In genomic region chr17:73893207-73893606, GRCm38 (mm10) we compare ENCODE assay signal across 14 mouse cellular contexts. TPM values are rescaled to one million over a fixed set of nuclear protein-coding genes. Genes with fewer than 3 reads are reported as not detected.
DNase-seq lines count a peak whose midpoint lies in the region; ATAC-seq lines count a peak whose summit lies in the region.
"Had no signal": no experiment of that assay in that cellular context is flagged by ENCODE, and none has a peak within 500 bp of the region (broad histone marks: within the 10 kb centered on the region; RNA-seq: fewer than 3 reads in every experiment).

No protein-coding gene starts in this region.

- H3K27me3 ChIP-seq in forebrain, embryonic 10.5 days (ENCODE audit: poor library complexity, severe bottlenecking) = no peaks in the 10 kb centered on the region
- H3K27me3 ChIP-seq: embryonic facial prominence, embryonic 15.5 days; lung, embryonic 15.5 days had no signal

- H3K27ac ChIP-seq in forebrain, embryonic 10.5 days = no peak overlapping the region
- H3K27ac ChIP-seq: embryonic facial prominence, embryonic 15.5 days; lung, embryonic 15.5 days had no signal

- H3K4me1 ChIP-seq in forebrain, embryonic 10.5 days = no peaks in the 10 kb centered on the region
- H3K4me1 ChIP-seq: embryonic facial prominence, embryonic 15.5 days; lung, embryonic 15.5 days had no signal

- no peaks in the 10 kb centered on the region for H3K36me3 ChIP-seq in forebrain, embryonic 10.5 days (replicated peaks)
- H3K36me3 ChIP-seq: embryonic facial prominence, embryonic 15.5 days; lung, embryonic 15.5 days had no signal

- DNase-seq in CD4-positive helper T cell, adult 2 months (ENCODE audit: low read depth, low spot score) = peak; percentile 71
- DNase-seq in forebrain, embryonic 10.5 days (ENCODE audit: extremely low spot score, low spot score) = no peak
- no peak for DNase-seq in layer of hippocampus, adult 8-10 months (ENCODE audit: low spot score in 2 of 2)
- DNase-seq in left cerebral cortex, adult 9 months (ENCODE audit: low spot score in 2 of 2) = no peak
- DNase-seq: cerebellum, adult 11 months; heart, postnatal 36 days; kidney, postnatal 10 days; right cerebral cortex, postnatal 4 days; thymus, postnatal 25 days had no signal

- peak; percentile 58 for ATAC-seq in CD4-positive, CD25-positive, alpha-beta regulatory T cell, adult 4 months
- ATAC-seq in common myeloid progenitor, adult 5-6 weeks (replicated peaks; ENCODE audit: low read depth, poor library complexity, severe bottlenecking) = peak; percentile 90
- ATAC-seq in megakaryocyte, adult 5-6 weeks (ENCODE audit: poor library complexity, severe bottlenecking) = peak; percentile 93

- WGBS in forebrain, embryonic 10.5 days = 92% methylated on average over 10 of the region's 10 CpGs

- H3K9me3 ChIP-seq in forebrain, embryonic 10.5 days = no peaks in the 10 kb centered on the region
- H3K9me3 ChIP-seq: embryonic facial prominence, embryonic 15.5 days; lung, embryonic 15.5 days had no signal

- H3K4me3 ChIP-seq in forebrain, embryonic 10.5 days = no peak overlapping the region
- H3K4me3 ChIP-seq: embryonic facial prominence, embryonic 15.5 days; lung, embryonic 15.5 days had no signal

RNA-seq across cellular contexts. Expression of gene Xdh, which starts 56.8 kb away (rescaled TPM):
- polyA plus RNA-seq in CD4-positive, CD25-positive, alpha-beta regulatory T cell, adult 4 months (2017; shearing (Covaris generic)) = 10 to 100 TPM; 27.8 to 48.7 TPM
- total RNA-seq in common myeloid progenitor, adult 5-6 weeks (2017) = 5.1 and 9.1 TPM in 2 replicates
- 218 and 259 TPM in 2 replicates for total RNA-seq in megakaryocyte, adult 5-6 weeks (2015)
- total RNA-seq in megakaryocyte, adult 5-6 weeks (2017) = 211 and 252 TPM in 2 replicates
- polyA plus RNA-seq in forebrain, embryonic 10.5 days (2016; fragmentation: Nextera tagmentation; extraction: Ambion mirVana) = 0.15 and 0.18 TPM in 2 replicates
- total RNA-seq in layer of hippocampus, adult 8-10 months (2022) = 10 to 100 TPM; 15.7 to 23.8 (median 18.1) TPM

Comparison
In these comparisons a context has a peak if more than half of its experiments do, and no peak if none do; other contexts are left out.
1. RNA of gene Xdh, which starts 56.8 kb away (total RNA-seq): 211 to 259 TPM in megakaryocyte, adult 5-6 weeks; 15.7 to 23.8 TPM in layer of hippocampus, adult 8-10 months and 5.1 to 9.1 TPM in common myeloid progenitor, adult 5-6 weeks; every median in the first group is over 4 times any median in the second.
2. Peak in every context shown above with its lines, with median percentiles within 50 percentile points of each other: ATAC-seq.